Mouse (Mus musculus) kidney, embryonic 14.5 days (tissue): ENCODE results near the gene Pla2g4d. TPM values are rescaled to one million over a fixed set of nuclear protein-coding genes. Genes with fewer than 3 reads are reported as not detected.
A peak's percentile ranks its signal among the peaks of the same experiment; 100 is the strongest.

ENCODE experiments used
- ATAC-seq: fragments of 200-750 bp; cut with Nextera tagmentation; 2 replicates; pipeline ENCODE4 v1.8.0; 2017; ENCODE audit warnings: moderate number of reproducible peaks, mild to moderate bottlenecking, moderate TSS enrichment, moderate library complexity; ENCODE audit not compliant: low FRiP score, low TSS enrichment
- H3K27ac ChIP-seq: fragments of 300-500 bp; sonication (generic); 2 replicates; pipeline ENCODE4 v1.5.1; 2014; ENCODE audit warnings: low read depth, mild to moderate bottlenecking, low read length, moderate library complexity, mixed read lengths
- H3K27me3 ChIP-seq: fragments of 300-500 bp; sonication (generic); 2 replicates; pipeline ENCODE4 v1.6.1; 2014; ENCODE audit warnings: mild to moderate bottlenecking, low read length; ENCODE audit not compliant: control insufficient read depth, insufficient read depth
- H3K36me3 ChIP-seq: fragments of 300-500 bp; sonication (generic); 2 replicates; pipeline ENCODE4 v1.6.1; 2014; ENCODE audit warnings: low read length, mixed read lengths; ENCODE audit not compliant: control insufficient read depth, insufficient read depth
- H3K4me1 ChIP-seq: fragments of 300-500 bp; sonication (generic); 2 replicates; pipeline ENCODE4 v1.6.1; 2014; ENCODE audit warnings: low read length, mixed read lengths; ENCODE audit not compliant: control insufficient read depth, insufficient read depth
- H3K4me2 ChIP-seq: fragments of 300-500 bp; sonication (generic); replicated peaks from 2 replicates; pipeline ENCODE4 v1.6.1; 2014; ENCODE audit warnings: low read depth, mild to moderate bottlenecking, low read length
- H3K4me3 ChIP-seq: fragments of 300-500 bp; sonication (generic); 2 replicates; pipeline ENCODE4 v1.5.1; 2014; ENCODE audit warnings: mild to moderate bottlenecking, low read length
- H3K9ac ChIP-seq: fragments of 300-500 bp; sonication (generic); 2 replicates; pipeline ENCODE4 v1.6.1; 2014; ENCODE audit warnings: low read depth, mild to moderate bottlenecking, low read length, moderate library complexity
- H3K9me3 ChIP-seq: fragments of 300-500 bp; sonication (generic); 2 replicates; pipeline ENCODE4 v1.6.1; 2016; ENCODE audit warnings: low read length; ENCODE audit not compliant: control insufficient read depth
- WGBS: fragments of 180-500 bp; shearing (Covaris S2); extraction: QIAGEN DNeasy Blood & Tissue Kit; methylation state at CpG from one replicate; pipeline ENCODE4 v1.1.7; 2014; 5-methylcytosine and 5-hydroxymethylcytosine counted together
- polyA plus RNA-seq: library from polyadenylated mRNA; unstranded; fragments of >200 nt; fragmentation: Nextera tagmentation; extraction: Ambion mirVana; gene quantifications from 2 replicates; pipeline ENCODE4 v1.2.1, GENCODE M21; 2014

Pla2g4d gene
- polyA plus RNA-seq, 1 experiment from 2014 or later = not detected

GRCm38 (mm10) chr2:120279961-120280360 lies 9.0 kb downstream of the Pla2g4d start:
- WGBS = 14% methylated on average over 8 of the region's 8 CpGs
- ATAC-seq = no peak

GRCm38 (mm10) chr2:120276951-120277350 lies 12.0 kb downstream of the Pla2g4d start:
- no peak overlapping the region for H3K4me3 ChIP-seq
- no peak overlapping the region for H3K4me2 ChIP-seq
- ATAC-seq = no peak
- no peak overlapping the region for H3K9ac ChIP-seq
- H3K27me3 ChIP-seq = no peaks in the 10 kb centered on the region
- no peaks in the 10 kb centered on the region for H3K4me1 ChIP-seq
- H3K36me3 ChIP-seq = no peaks in the 10 kb centered on the region
- 77% methylated on average over 4 of the region's 4 CpGs for WGBS
- no peak overlapping the region for H3K27ac ChIP-seq
- no peaks in the 10 kb centered on the region for H3K9me3 ChIP-seq

More at GRCm38 (mm10) chr2:120279961-120280360, 9.0 kb downstream of the Pla2g4d start:
- Histone ChIP-seq H3K4me2 (no peak overlapping the region), H3K9ac (no peak overlapping the region), H3K4me3 (no peak overlapping the region), H3K27ac (no peak overlapping the region), H3K4me1 (no peaks in the 10 kb centered on the region), H3K27me3 (no peaks in the 10 kb centered on the region), H3K9me3 (no peaks in the 10 kb centered on the region), H3K36me3 (no peaks in the 10 kb centered on the region)

- Histone ChIP-seq H3K27ac (no peak overlapping the region), H3K4me2 (peak overlapping the region; percentile 37), H3K4me1 (no peaks in the 10 kb centered on the region), H3K9ac (no peak overlapping the region), H3K4me3 (no peak overlapping the region; the same call in 1 of the 2 replicates), H3K27me3 (no peaks in the 10 kb centered on the region), H3K36me3 (no peaks in the 10 kb centered on the region), H3K9me3 (no peaks in the 10 kb centered on the region)
- WGBS = 2% methylated on average over 9 of the region's 9 CpGs
- ATAC-seq = peak; percentile 64; the same call in 1 of the 2 replicates
These were observed 20.4 kb downstream of the Pla2g4d start for GRCm38 (mm10) chr2:120268635-120269034.

GRCm38 (mm10) chr2:120265523-120265922 lies 23.5 kb downstream of the Pla2g4d start:
- no peaks in the 10 kb centered on the region for H3K36me3 ChIP-seq
- WGBS = 72% methylated on average over 6 of the region's 6 CpGs
- H3K4me1 ChIP-seq = no peaks in the 10 kb centered on the region
- H3K4me2 ChIP-seq = no peak overlapping the region
- no peak overlapping the region for H3K27ac ChIP-seq
- H3K9me3 ChIP-seq = no peaks in the 10 kb centered on the region
- no peak overlapping the region for H3K4me3 ChIP-seq
- no peak overlapping the region for H3K9ac ChIP-seq
- no peak for ATAC-seq
- H3K27me3 ChIP-seq = no peaks in the 10 kb centered on the region

GRCm38 (mm10) chr2:120264858-120265257 lies 24.1 kb downstream of the Pla2g4d start:
- Histone ChIP-seq H3K9me3 (no peaks in the 10 kb centered on the region), H3K9ac (no peak overlapping the region), H3K27me3 (no peaks in the 10 kb centered on the region), H3K4me3 (no peak overlapping the region), H3K4me1 (no peaks in the 10 kb centered on the region), H3K4me2 (no peak overlapping the region), H3K36me3 (no peaks in the 10 kb centered on the region), H3K27ac (no peak overlapping the region)
- peak; percentile 52; the same call in 1 of the 2 replicates for ATAC-seq
- WGBS = 66% methylated on average over 10 of the region's 10 CpGs

DNA sequence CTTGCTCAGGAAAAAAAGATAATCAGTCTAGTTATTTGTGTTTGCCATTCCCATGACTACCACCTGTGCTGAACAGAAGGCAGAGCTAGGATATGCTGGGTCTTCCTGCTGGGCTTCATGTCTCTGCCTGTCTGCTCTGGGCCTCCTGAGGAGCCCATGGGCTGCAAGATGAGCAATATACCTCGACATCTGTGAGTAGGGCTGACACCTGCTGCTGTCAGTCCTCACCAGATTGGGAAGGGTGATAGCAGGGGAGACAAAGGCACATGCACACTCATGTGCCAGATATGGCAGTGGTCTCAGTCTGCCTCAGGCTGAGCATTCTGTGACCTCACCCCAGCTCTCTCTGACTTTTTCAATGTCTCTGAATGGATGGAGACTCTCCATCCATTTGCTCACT lies 26.1 kb downstream of the Pla2g4d start:
- Histone ChIP-seq H3K27me3 (no peaks in the 10 kb centered on the region), H3K9ac (no peak overlapping the region), H3K4me3 (no peak overlapping the region), H3K4me1 (no peaks in the 10 kb centered on the region), H3K9me3 (no peaks in the 10 kb centered on the region), H3K4me2 (no peak overlapping the region), H3K36me3 (no peaks in the 10 kb centered on the region), H3K27ac (no peak overlapping the region)
- 38% methylated on average over 1 of the region's 1 CpGs for WGBS
- no peak for ATAC-seq

DNA sequence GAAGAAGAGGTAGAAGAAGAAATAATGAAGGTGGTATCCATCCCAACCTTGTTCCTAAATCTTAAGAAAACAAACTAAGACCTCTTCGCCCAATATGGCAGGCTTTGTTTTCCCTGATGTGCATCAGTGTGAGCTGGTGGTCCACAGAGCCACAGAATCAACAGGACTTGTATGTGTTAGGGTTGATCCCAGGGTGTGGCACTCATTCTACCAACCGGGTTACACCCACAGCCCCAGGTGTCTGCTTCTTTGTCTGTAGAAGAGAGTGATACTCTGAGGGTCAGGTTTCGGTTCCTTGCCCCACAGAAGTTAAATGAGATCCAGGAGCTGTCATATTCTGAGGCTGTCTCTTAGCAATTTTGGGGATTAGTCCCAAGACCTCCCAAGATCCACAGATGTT lies 27.7 kb downstream of the Pla2g4d start:
- Histone ChIP-seq H3K36me3 (no peaks in the 10 kb centered on the region), H3K9ac (no peak overlapping the region), H3K4me1 (no peaks in the 10 kb centered on the region), H3K9me3 (no peaks in the 10 kb centered on the region), H3K4me2 (no peak overlapping the region), H3K4me3 (no peak overlapping the region), H3K27me3 (no peaks in the 10 kb centered on the region), H3K27ac (no peak overlapping the region)
- ATAC-seq = no peak
- 73% methylated on average over 3 of the region's 3 CpGs for WGBS

DNA sequence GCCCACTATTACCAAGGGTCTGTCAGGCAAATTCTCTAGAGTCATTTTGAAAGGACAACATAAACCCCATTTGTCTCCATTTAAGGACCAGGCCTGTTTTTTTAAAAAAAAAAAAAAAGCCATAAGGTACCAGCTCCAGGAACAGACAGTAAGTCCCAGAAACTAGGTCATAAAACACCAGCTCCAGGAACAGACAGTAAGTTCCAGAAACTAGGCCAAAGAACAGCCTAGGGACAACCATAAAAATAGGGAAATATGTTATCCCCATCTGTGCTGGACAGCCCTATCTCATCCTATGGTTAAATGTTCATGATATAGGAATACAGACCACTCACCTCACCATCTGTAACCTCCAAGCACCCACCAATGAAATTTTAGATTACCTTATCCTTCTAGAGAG lies 32.7 kb downstream of the Pla2g4d start:
- no peak overlapping the region for H3K4me3 ChIP-seq
- H3K4me2 ChIP-seq = no peak overlapping the region
- no peak for ATAC-seq
- no peaks in the 10 kb centered on the region for H3K27me3 ChIP-seq
- H3K9me3 ChIP-seq = no peaks in the 10 kb centered on the region
- H3K36me3 ChIP-seq = no peaks in the 10 kb centered on the region
- no peaks in the 10 kb centered on the region for H3K4me1 ChIP-seq
- no peak overlapping the region for H3K9ac ChIP-seq
- no peak overlapping the region for H3K27ac ChIP-seq

DNA sequence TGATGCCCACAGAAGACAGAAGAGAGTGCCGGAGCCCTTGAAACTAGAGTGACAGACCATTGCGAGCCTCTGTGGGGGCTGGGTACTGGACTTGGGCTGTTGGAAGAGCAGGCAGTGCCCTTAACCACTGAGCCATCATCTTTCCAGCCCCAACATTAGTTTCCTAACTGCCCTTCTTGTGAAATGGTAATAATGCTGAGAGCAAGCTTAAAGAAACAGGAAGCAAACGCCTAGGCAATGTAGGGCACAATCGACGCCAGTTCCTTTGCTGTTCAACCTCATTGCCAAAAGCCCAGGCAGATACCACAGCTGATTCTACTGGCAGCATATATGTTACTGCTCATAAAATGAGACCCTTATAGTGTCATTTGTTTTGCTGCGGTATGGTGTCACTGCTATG lies 36.4 kb downstream of the Pla2g4d start:
- no peak overlapping the region for H3K4me3 ChIP-seq
- H3K9me3 ChIP-seq = no peaks in the 10 kb centered on the region
- 92% methylated on average over 6 of the region's 6 CpGs for WGBS
- H3K36me3 ChIP-seq = no peaks in the 10 kb centered on the region
- H3K27ac ChIP-seq = no peak overlapping the region
- H3K9ac ChIP-seq = no peak overlapping the region
- no peaks in the 10 kb centered on the region for H3K4me1 ChIP-seq
- ATAC-seq = no peak
- H3K27me3 ChIP-seq = no peaks in the 10 kb centered on the region
- no peak overlapping the region for H3K4me2 ChIP-seq
